Mouse (Mus musculus): Measurements from ENCODE around the gene Pds5b. TPM values are rescaled to one million over a fixed set of nuclear protein-coding genes. Genes with fewer than 3 reads are reported as not detected.
"Not testable (repeated sequence)": the region's sequence is repeated elsewhere in the genome, so short reads cannot be mapped to it uniquely, and the experiment has no call there.

The Pds5b gene
- polyA plus RNA-seq, 1 experiment from 2014 or later: 27.1 TPM

DNA sequence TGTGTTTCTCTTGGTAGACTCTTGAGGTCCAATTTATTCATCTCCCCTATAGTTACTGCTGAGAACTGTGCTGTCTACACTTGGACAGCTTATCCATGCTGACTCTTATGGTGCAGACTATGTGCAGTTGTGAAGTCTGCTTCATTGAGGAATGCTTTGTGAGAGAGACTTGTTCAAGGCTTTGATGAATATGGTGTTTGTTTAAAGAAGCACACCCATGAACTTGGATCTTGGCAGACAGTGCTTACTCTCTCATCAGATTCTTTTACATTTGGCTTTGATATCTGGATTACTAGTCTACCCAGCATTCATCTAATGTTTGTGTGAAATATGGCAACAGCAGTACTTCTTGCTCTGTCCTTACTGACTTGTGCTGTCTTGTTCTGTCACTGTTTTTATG is 39.9 kb downstream of the Pds5b start:
- no peak for ATAC-seq (replicated peaks; ENCODE audit: low FRiP score)
- H3K9ac ChIP-seq (ENCODE audit: low read depth, low read length): no peak overlapping the region
- no peaks in the 10 kb centered on the region for H3K9me3 ChIP-seq (ENCODE audit: control insufficient read depth, low read length)
- H3K4me2 ChIP-seq: no peak overlapping the region
- H3K27ac ChIP-seq (ENCODE audit: low read depth, low read length): no peak overlapping the region
- H3K4me1 ChIP-seq (replicated peaks; ENCODE audit: control insufficient read depth, insufficient read depth, low read length): peaks cover 13% of the 10 kb centered on the region
- peaks cover under 1% of the 10 kb centered on the region; the same call in 1 of the 2 replicates for H3K36me3 ChIP-seq (ENCODE audit: control insufficient read depth, insufficient read depth, low read length)
- H3K27me3 ChIP-seq (replicated peaks; ENCODE audit: control insufficient read depth, insufficient read depth, low read length): no peaks in the 10 kb centered on the region
- no peak for DNase-seq (ENCODE audit: low spot score)
- no peak overlapping the region for H3K4me3 ChIP-seq (ENCODE audit: low read depth, low read length)

DNA sequence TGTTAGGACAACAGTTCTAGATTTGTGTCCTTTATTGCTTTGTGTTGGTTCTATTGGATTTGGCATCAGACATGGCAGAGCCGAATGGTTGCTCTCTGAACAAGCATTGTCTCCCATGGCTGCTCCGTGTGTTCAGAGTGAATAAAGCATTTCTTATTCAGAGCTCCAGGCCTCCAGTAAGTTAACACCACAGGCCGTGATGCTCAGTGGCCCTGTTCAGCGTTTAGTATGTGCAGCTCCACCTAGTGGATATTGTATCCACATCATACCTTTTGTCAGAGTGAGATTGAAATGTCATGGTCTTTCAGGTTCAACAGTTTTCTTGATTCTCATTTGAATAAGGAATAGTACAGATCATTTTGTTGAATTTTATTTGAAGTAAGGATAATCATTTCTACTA is 44.2 kb downstream of the Pds5b start:
- WGBS: 34% methylated on average over 4 of the region's 4 CpGs
- no peak overlapping the region for H3K4me2 ChIP-seq
- H3K27ac ChIP-seq (ENCODE audit: low read depth, low read length): no peak overlapping the region
- no peak overlapping the region for H3K9ac ChIP-seq (ENCODE audit: low read depth, low read length)
- peaks cover 6% of the 10 kb centered on the region; the same call in 1 of the 2 replicates for H3K36me3 ChIP-seq (ENCODE audit: control insufficient read depth, insufficient read depth, low read length)
- no peak for DNase-seq (ENCODE audit: low spot score)
- peaks cover 9% of the 10 kb centered on the region; the same call in 1 of the 2 replicates for H3K4me1 ChIP-seq (replicated peaks; ENCODE audit: control insufficient read depth, insufficient read depth, low read length)
- H3K4me3 ChIP-seq (ENCODE audit: low read depth, low read length): no peak overlapping the region
- no peaks in the 10 kb centered on the region for H3K9me3 ChIP-seq (ENCODE audit: control insufficient read depth, low read length)
- H3K27me3 ChIP-seq (replicated peaks; ENCODE audit: control insufficient read depth, insufficient read depth, low read length): no peaks in the 10 kb centered on the region
- ATAC-seq (replicated peaks; ENCODE audit: low FRiP score): peak; percentile 65

DNA sequence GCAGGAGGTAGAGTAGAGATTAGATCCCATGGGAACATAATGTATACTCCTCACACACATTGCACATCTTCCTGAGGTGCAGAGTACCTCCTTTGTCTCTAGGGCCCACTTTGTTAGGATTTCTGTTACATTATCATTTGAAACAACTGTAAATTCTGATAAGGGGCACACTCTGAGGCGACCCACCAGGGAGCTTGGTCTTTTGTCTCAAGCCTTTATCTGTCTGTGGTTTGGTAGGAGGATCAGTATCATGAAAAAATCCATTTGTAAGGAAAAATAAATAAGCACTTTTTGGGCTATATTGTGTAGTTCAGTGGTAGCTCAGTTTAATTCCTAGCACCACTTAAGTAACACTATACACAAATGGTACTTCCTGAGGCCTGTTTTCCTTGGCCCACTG is 51.1 kb downstream of the Pds5b start:
- Histone ChIP-seq H3K9me3 (ENCODE audit: control insufficient read depth, low read length) (no peaks in the 10 kb centered on the region), H3K36me3 (ENCODE audit: control insufficient read depth, insufficient read depth, low read length) (peaks cover 4% of the 10 kb centered on the region; the same call in 1 of the 2 replicates), H3K9ac (ENCODE audit: low read depth, low read length) (no peak overlapping the region), H3K27ac (ENCODE audit: low read depth, low read length) (no peak overlapping the region), H3K4me1 (replicated peaks; ENCODE audit: control insufficient read depth, insufficient read depth, low read length) (peaks cover 5% of the 10 kb centered on the region; the same call in 1 of the 2 replicates), H3K4me2 (no peak overlapping the region), H3K4me3 (ENCODE audit: low read depth, low read length) (no peak overlapping the region), H3K27me3 (replicated peaks; ENCODE audit: control insufficient read depth, insufficient read depth, low read length) (no peaks in the 10 kb centered on the region)
- ATAC-seq (replicated peaks; ENCODE audit: low FRiP score) (peak; percentile 45; the same call in 1 of the 2 replicates), DNase-seq (ENCODE audit: low spot score) (no peak)
- WGBS: 38% methylated on average over 1 of the region's 1 CpGs

DNA sequence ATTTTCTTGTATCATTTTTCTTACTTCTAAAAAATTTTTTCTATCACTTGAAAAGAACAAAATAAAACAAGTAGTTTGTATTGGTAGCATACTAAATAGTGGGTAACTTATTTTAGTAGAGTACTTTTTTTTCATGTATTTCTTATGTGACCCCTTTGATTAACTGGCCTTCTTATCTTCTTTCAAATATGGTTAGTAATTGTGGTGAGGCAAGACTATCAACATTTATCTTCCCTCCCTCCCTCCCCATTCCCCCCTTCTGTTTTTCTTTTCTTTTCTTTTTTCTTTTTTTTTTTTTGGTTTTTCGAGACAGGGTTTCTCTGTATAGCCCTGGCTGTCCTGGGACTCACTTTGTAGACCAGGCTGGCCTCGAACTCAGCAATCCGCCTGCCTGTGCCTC is 63.5 kb downstream of the Pds5b start:
- H3K9ac ChIP-seq (ENCODE audit: low read depth, low read length); H3K4me2 ChIP-seq; H3K4me3 ChIP-seq (ENCODE audit: low read depth, low read length); H3K9me3 ChIP-seq (ENCODE audit: control insufficient read depth, low read length); H3K4me1 ChIP-seq (replicated peaks; ENCODE audit: control insufficient read depth, insufficient read depth, low read length); ATAC-seq (replicated peaks; ENCODE audit: low FRiP score); DNase-seq (ENCODE audit: low spot score); H3K27ac ChIP-seq (ENCODE audit: low read depth, low read length); H3K27me3 ChIP-seq (replicated peaks; ENCODE audit: control insufficient read depth, insufficient read depth, low read length); H3K36me3 ChIP-seq (ENCODE audit: control insufficient read depth, insufficient read depth, low read length): not testable (repeated sequence)
- WGBS: 94% methylated on average over 3 of the region's 3 CpGs

DNA sequence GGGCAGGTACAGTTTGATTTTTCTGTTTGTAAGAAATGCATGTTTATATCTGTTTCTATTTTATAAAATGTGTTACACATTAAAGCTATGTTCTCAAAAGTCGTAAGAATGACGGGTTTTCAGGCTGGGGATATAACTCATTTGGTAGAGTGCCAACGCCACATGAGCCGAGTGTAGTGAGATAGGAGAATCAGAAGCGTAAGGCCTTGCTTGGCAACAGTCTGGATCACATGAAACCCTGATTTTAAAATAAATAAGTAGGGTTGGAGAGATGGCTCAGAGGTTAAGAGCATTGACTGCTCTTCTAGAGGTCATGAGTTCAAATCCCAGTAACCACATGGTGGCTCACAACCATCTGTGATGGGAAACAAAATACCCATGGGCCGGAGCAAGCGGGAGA is 65.8 kb downstream of the Pds5b start:
- 90% methylated on average over 7 of the region's 7 CpGs for WGBS
- no peak for DNase-seq (ENCODE audit: low spot score)
- H3K4me2 ChIP-seq: no peak overlapping the region
- peaks cover 7% of the 10 kb centered on the region; the same call in 1 of the 2 replicates for H3K36me3 ChIP-seq (ENCODE audit: control insufficient read depth, insufficient read depth, low read length)
- no peak for ATAC-seq (replicated peaks; ENCODE audit: low FRiP score)
- no peaks in the 10 kb centered on the region for H3K4me1 ChIP-seq (replicated peaks; ENCODE audit: control insufficient read depth, insufficient read depth, low read length)
- no peaks in the 10 kb centered on the region for H3K9me3 ChIP-seq (ENCODE audit: control insufficient read depth, low read length)
- no peaks in the 10 kb centered on the region for H3K27me3 ChIP-seq (replicated peaks; ENCODE audit: control insufficient read depth, insufficient read depth, low read length)
- H3K27ac ChIP-seq (ENCODE audit: low read depth, low read length): no peak overlapping the region
- no peak overlapping the region for H3K9ac ChIP-seq (ENCODE audit: low read depth, low read length)
- no peak overlapping the region for H3K4me3 ChIP-seq (ENCODE audit: low read depth, low read length)

DNA sequence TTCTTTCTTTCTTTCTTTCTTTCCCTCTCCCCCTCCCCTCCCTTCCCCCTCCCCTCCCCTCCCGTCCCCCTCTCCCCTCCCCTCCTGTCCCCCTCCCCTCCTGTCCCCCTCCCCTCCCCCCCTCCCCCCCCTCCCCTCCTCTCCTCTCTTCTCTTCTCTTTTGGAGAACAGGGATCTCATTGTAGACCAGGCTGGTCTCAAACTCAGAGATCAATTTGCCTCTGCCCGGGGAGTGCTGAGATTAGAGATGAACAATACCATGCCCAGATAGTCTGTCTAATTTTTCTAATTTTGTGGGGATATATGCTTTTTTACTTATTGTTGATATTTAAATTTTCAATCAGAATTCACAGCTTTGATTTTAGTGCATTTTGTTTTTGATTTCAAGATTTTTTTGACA is 67.1 kb downstream of the Pds5b start:
- H3K4me3 ChIP-seq (ENCODE audit: low read depth, low read length): no peak overlapping the region
- H3K9me3 ChIP-seq (ENCODE audit: control insufficient read depth, low read length): no peaks in the 10 kb centered on the region
- no peaks in the 10 kb centered on the region for H3K27me3 ChIP-seq (replicated peaks; ENCODE audit: control insufficient read depth, insufficient read depth, low read length)
- ATAC-seq (replicated peaks; ENCODE audit: low FRiP score) (no peak), DNase-seq (ENCODE audit: low spot score) (no peak)
- no peak overlapping the region for H3K27ac ChIP-seq (ENCODE audit: low read depth, low read length)
- no peaks in the 10 kb centered on the region for H3K4me1 ChIP-seq (replicated peaks; ENCODE audit: control insufficient read depth, insufficient read depth, low read length)
- no peak overlapping the region for H3K9ac ChIP-seq (ENCODE audit: low read depth, low read length)
- 88% methylated on average over 1 of the region's 2 CpGs for WGBS
- H3K4me2 ChIP-seq: no peak overlapping the region
- H3K36me3 ChIP-seq (ENCODE audit: control insufficient read depth, insufficient read depth, low read length): peaks cover 7% of the 10 kb centered on the region; the same call in 1 of the 2 replicates

DNA sequence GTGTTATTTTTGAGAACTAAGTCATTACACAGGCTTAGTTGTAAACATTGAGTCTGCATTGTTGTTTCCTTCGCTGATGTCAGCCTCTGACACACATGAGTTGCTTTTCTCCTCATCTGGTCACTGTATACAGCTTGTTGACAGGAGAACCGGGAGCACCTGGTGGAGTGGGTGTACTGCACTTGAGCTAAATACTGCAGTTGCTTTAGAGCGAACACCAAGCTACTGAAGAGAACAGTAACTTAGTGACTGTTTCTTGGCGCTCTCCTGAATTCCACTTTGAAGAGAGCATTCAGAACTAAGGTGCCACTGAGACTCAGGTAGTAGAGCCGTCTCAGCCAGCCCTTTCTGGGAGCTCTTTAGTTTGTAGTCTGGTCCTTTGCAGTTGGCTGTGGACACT is 83.1 kb downstream of the Pds5b start:
- Histone ChIP-seq H3K27me3 (replicated peaks; ENCODE audit: control insufficient read depth, insufficient read depth, low read length) (no peaks in the 10 kb centered on the region), H3K4me3 (ENCODE audit: low read depth, low read length) (no peak overlapping the region), H3K9ac (ENCODE audit: low read depth, low read length) (no peak overlapping the region), H3K36me3 (ENCODE audit: control insufficient read depth, insufficient read depth, low read length) (peaks cover 7% of the 10 kb centered on the region; the same call in 1 of the 2 replicates), H3K4me2 (no peak overlapping the region), H3K4me1 (replicated peaks; ENCODE audit: control insufficient read depth, insufficient read depth, low read length) (no peaks in the 10 kb centered on the region), H3K9me3 (ENCODE audit: control insufficient read depth, low read length) (no peaks in the 10 kb centered on the region), H3K27ac (ENCODE audit: low read depth, low read length) (no peak overlapping the region)
- ATAC-seq (replicated peaks; ENCODE audit: low FRiP score) (no peak), DNase-seq (ENCODE audit: low spot score) (no peak)
- 93% methylated on average over 5 of the region's 5 CpGs for WGBS

DNA sequence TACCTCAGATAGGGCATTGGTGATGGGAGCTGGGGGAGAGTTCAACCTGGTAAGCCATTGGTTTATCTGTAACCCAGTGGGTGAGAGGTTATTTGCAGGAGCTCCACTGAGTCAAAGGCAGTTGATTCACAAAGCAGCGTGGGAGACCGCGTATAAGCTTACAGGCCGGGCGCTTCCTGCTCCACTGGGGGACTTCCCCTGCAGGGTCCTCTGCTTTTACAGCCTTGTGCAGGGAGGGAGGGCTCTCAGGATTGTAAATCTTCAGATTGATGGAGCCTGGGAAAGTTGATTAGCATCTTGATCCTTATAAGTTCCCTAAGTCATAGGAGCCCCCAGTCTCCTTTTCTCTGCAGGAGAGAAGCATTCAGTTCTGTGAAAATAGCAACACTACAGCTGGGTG is 98.9 kb downstream of the Pds5b start:
- Histone ChIP-seq H3K9me3 (ENCODE audit: control insufficient read depth, low read length) (no peaks in the 10 kb centered on the region), H3K27me3 (replicated peaks; ENCODE audit: control insufficient read depth, insufficient read depth, low read length) (no peaks in the 10 kb centered on the region), H3K4me1 (replicated peaks; ENCODE audit: control insufficient read depth, insufficient read depth, low read length) (peaks cover 3% of the 10 kb centered on the region; the same call in 1 of the 2 replicates), H3K4me3 (ENCODE audit: low read depth, low read length) (no peak overlapping the region), H3K36me3 (ENCODE audit: control insufficient read depth, insufficient read depth, low read length) (0 out of 2 replicates have a peak, but pooled peaks cover 3% of the 10 kb centered on the region), H3K4me2 (no peak overlapping the region), H3K9ac (ENCODE audit: low read depth, low read length) (no peak overlapping the region), H3K27ac (ENCODE audit: low read depth, low read length) (no peak overlapping the region)
- 51% methylated on average over 5 of the region's 5 CpGs for WGBS
- ATAC-seq (replicated peaks; ENCODE audit: low FRiP score) (no peak; the same call in 1 of the 2 replicates), DNase-seq (ENCODE audit: low spot score) (no peak)

DNA sequence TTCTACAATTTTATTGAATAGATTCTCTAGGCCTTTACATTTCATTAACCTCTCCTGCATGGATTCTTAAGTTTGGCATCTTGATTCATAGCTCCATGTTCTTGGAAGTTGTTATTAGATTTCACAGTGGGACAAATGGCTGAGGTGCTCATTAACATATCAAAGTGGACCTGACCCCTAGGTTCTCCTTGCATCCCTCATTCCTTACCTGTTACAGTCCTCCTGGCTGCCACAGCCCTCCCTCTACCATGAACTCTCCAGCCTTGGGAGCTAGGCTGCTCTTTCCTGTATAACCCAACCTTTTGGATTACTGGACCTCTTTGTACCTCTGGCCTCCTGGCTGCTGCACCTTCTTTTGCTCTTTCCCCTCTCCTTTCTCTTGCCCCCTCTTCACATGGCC is 99.5 kb downstream of the Pds5b start:
- ATAC-seq (replicated peaks; ENCODE audit: low FRiP score): no peak
- Histone ChIP-seq H3K4me1 (replicated peaks; ENCODE audit: control insufficient read depth, insufficient read depth, low read length) (peaks cover 3% of the 10 kb centered on the region; the same call in 1 of the 2 replicates), H3K9ac (ENCODE audit: low read depth, low read length) (no peak overlapping the region), H3K4me3 (ENCODE audit: low read depth, low read length) (no peak overlapping the region), H3K4me2 (no peak overlapping the region), H3K27ac (ENCODE audit: low read depth, low read length) (no peak overlapping the region), H3K27me3 (replicated peaks; ENCODE audit: control insufficient read depth, insufficient read depth, low read length) (no peaks in the 10 kb centered on the region), H3K9me3 (ENCODE audit: control insufficient read depth, low read length) (no peaks in the 10 kb centered on the region), H3K36me3 (ENCODE audit: control insufficient read depth, insufficient read depth, low read length) (peaks cover 4% of the 10 kb centered on the region; the same call in 1 of the 2 replicates)
- DNase-seq (ENCODE audit: low spot score): no peak
